Mouse (Mus musculus) heart, adult 2 months (tissue): ENCODE results near the gene Fam110c.

ENCODE experiments used
- CTCF ChIP-seq: fragments of 200-600 bp; IDR thresholded peaks from 2 replicates; pipeline ENCODE4 v1.8.1; 2022; ENCODE audit warnings: antibody characterized with exemption, mild to moderate bottlenecking, moderate library complexity
- POLR2A ChIP-seq: fragments of 200-500 bp; IDR thresholded peaks from 2 replicates; pipeline ENCODE4 v1.6.1; 2011; ENCODE audit warnings: mild to moderate bottlenecking, low read depth, low read length, control low read depth; ENCODE audit not compliant: insufficient read depth

- TF ChIP-seq CTCF: no peak
- no peak for TF ChIP-seq POLR2A
Observed at GRCm38 (mm10) chr12:31101821-31102220, 28.2 kb downstream of the Fam110c start.
